Mouse (Mus musculus) adrenal gland, postnatal 25 days (tissue): Measurements from ENCODE around the gene Cpsf4l. TPM values are rescaled to one million over a fixed set of nuclear protein-coding genes. Genes with fewer than 3 reads are reported as not detected.

Experiments used
- DNase-seq: peaks from one replicate; pipeline ENCODE4 v3.0.0; 2021; ENCODE audit warnings: mixed read lengths
- total RNA-seq: library from RNA; stranded (reverse); gene quantifications from 2 replicates; pipeline ENCODE4 v1.2.3, GENCODE M21; 2021

Cpsf4l gene
- total RNA-seq, 1 experiment from 2014 or later: 0.76 TPM

GRCm38 (mm10) chr11:113699643-113700042 is 10.2 kb downstream of the Cpsf4l start:
- DNase-seq: no peak

- no peak for DNase-seq
These were observed 11.7 kb downstream of the Cpsf4l start for GRCm38 (mm10) chr11:113698013-113698545.

- no peak for DNase-seq
These were observed 12.2 kb downstream of the Cpsf4l start for GRCm38 (mm10) chr11:113697571-113697970.

- DNase-seq: no peak
These were observed 18.0 kb downstream of the Cpsf4l start for GRCm38 (mm10) chr11:113691851-113692250.

- DNase-seq: no peak
These were observed 18.5 kb downstream of the Cpsf4l start for GRCm38 (mm10) chr11:113691318-113691717.

- DNase-seq: no peak
These were observed 19.3 kb downstream of the Cpsf4l start for GRCm38 (mm10) chr11:113690506-113690905.

- DNase-seq: no peak
These were observed 22.8 kb downstream of the Cpsf4l start for GRCm38 (mm10) chr11:113687031-113687430.

- no peak for DNase-seq
These were observed 24.9 kb downstream of the Cpsf4l start for GRCm38 (mm10) chr11:113684707-113685426.

GRCm38 (mm10) chr11:113683957-113684706 is 25.7 kb downstream of the Cpsf4l start, which contains the start of the genes Fam104a and D11Wsu47e:
TSS of gene Fam104a (minus strand) at chr11:113684155.
TSS of gene D11Wsu47e (plus strand) at chr11:113684412.
- DNase-seq: peak; percentile 94

GRCm38 (mm10) chr11:113683627-113683956 is 26.2 kb downstream of the Cpsf4l start:
- no peak for DNase-seq

- peak; percentile 75 for DNase-seq
These were observed 26.8 kb downstream of the Cpsf4l start for GRCm38 (mm10) chr11:113682897-113683626.

- no peak for DNase-seq
These were observed 27.8 kb downstream of the Cpsf4l start for GRCm38 (mm10) chr11:113681979-113682378.

- no peak for DNase-seq
These were observed 28.9 kb downstream of the Cpsf4l start for GRCm38 (mm10) chr11:113680954-113681353.

- DNase-seq: no peak
These were observed 31.4 kb downstream of the Cpsf4l start for GRCm38 (mm10) chr11:113678373-113678772.

GRCm38 (mm10) chr11:113677378-113677777 is 32.4 kb downstream of the Cpsf4l start:
- DNase-seq: no peak

- no peak for DNase-seq
These were observed 33.0 kb downstream of the Cpsf4l start for GRCm38 (mm10) chr11:113676847-113677246.

- no peak for DNase-seq
These were observed 35.2 kb downstream of the Cpsf4l start for GRCm38 (mm10) chr11:113674595-113674994.

- no peak for DNase-seq
These were observed 36.2 kb downstream of the Cpsf4l start for GRCm38 (mm10) chr11:113673614-113674013.

GRCm38 (mm10) chr11:113669711-113670110 is 40.1 kb downstream of the Cpsf4l start:
- no peak for DNase-seq

GRCm38 (mm10) chr11:113668857-113669256 is 41.0 kb downstream of the Cpsf4l start:
- DNase-seq: no peak

GRCm38 (mm10) chr11:113667704-113668103 is 42.1 kb downstream of the Cpsf4l start:
- DNase-seq: no peak

GRCm38 (mm10) chr11:113667122-113667521 is 42.7 kb downstream of the Cpsf4l start:
- no peak for DNase-seq

GRCm38 (mm10) chr11:113666648-113667047 is 43.2 kb downstream of the Cpsf4l start:
- DNase-seq: no peak
